Mouse (Mus musculus) heart, postnatal 0 days (tissue): Measurements from ENCODE around the gene Aknad1.

Experiments
- CTCF ChIP-seq: IDR thresholded peaks from 2 replicates; pipeline ENCODE4 v1.5.1; 2016; ENCODE audit warnings: antibody characterized with exemption, control low read depth, low read depth
- EP300 ChIP-seq: IDR thresholded peaks from 2 replicates; pipeline ENCODE4 v1.6.1; 2016; ENCODE audit warnings: antibody characterized with exemption, low read depth

GRCm38 (mm10) chr3:108744060-108744459 lies 4.6 kb downstream of the Aknad1 start:
- TF ChIP-seq EP300 (no peak), CTCF (no peak)
